Mouse (Mus musculus): ENCODE measurements at regions not wholly inside any gene's neighbourhood (a gene's known extent, or its start where the extent isn't known, plus 50 kb on each side); places are given as distances from the start of the nearest gene placed in this dataset.

- no peaks in the 10 kb centered on the region for H3K9me3 ChIP-seq
- no peaks in the 10 kb centered on the region for H3K4me1 ChIP-seq
- H3K27me3 ChIP-seq (replicated peaks): peaks cover 2% of the 10 kb centered on the region
- TF ChIP-seq GATA1 (IDR thresholded peaks at IDR 0.05; ENCODE audit: borderline replicate concordance, low read length): no peak
- TF ChIP-seq FLI1 (IDR thresholded peaks at IDR 0.05; ENCODE audit: low read length): no peak
- no peaks in the 10 kb centered on the region for H3K36me3 ChIP-seq (replicated peaks; ENCODE audit: low read length)
- no peak overlapping the region for H3K4me3 ChIP-seq (replicated peaks)
Observed at GRCm38 (mm10) chr3:19904446-19905275, 52.2 kb upstream of the Cp start.
